Mouse (Mus musculus) T-helper 1 cell (primary cell): Measurements from ENCODE around the gene Zfr.
"Not testable (repeated sequence)": the region's sequence is repeated elsewhere in the genome, so short reads cannot be mapped to it uniquely, and the experiment has no call there.

ENCODE experiments used
- in situ Hi-C: fragments of 300-600 bp; cut with MboI, MseI; formaldehyde crosslinking; loops from one replicate; pipeline ENCODE4 v1.15.1; 2025; ENCODE audit warnings: high pct_unique_total_duplicates

Gene Zfr

DNA sequence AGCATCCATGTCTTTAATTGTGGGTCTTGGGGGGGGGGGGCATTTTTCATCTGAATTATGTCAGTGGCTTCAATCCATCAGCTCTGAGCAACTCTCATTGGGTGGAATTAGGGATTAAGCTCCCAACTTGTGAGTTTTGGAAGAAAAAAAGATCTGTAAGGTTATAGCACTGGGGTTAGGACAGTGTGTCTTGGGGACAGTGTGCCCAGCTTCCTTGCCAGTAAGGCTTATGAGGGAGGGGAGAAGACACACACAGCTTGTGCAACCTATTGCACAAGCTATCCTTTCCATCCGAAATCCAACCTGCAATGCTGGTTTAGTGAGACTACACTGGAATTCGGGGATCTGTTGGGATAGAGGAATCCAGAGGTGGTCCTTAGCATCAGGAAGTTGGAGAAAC is 12.8 kb upstream of the Zfr start:
- in situ Hi-C loops = no loop called here

DNA sequence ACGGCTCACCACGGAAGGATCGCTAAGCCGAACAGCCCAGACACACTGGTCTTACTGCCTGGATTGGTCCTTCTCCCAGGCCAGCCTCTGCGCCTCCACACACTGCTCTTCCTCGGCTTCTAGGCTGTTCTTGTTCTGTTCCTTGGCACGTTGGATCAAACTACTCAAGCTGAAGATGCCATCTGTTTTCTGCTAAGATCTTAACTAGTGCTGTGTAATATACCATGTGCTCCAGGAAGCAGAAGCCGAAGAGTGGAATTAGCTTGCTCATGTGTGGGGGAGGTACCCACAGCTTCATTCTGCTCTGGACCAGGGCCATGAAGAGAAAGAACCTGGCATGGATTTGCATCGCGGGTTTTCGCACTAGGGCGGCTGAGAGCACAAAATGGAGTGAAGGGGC is 11.2 kb upstream of the Zfr start:
- in situ Hi-C loops = no loop called here

DNA sequence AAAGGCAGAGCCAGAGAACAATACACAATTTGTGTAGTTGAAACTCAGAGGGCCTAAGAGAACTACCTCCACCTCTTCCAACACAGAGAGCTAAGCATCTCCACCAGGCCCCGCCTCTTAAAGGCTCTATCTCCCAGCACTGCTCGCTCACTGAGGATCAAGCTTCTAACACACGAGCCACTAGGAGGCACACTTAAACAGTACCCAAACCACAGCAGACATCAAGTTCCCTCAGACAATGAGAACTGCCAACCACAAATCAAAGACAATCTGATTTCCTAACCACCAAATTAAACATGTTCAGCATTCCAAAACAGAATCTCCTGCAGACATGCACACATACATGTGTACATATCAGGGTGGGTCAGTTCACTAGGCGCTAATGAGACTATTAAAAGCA is 9.4 kb upstream of the Zfr start:
- in situ Hi-C loops = no loop called here

DNA sequence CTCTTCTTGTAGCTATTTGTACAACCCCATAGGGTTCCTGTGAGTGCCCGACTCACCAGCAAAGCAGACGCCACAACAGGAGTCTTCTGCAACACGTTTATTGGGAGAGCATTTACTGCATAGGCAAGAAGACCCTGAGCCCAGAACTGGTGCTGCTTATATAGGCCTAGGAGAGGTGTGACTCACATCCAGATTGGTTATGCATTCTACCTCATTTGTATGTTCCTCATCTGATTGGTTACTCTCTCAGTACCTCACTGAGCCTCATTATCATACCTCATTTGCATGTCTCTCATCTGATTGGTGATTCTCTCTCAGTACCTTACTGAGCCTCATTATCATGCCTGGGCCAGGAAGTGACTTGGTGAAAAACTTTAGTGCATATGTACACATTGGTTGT is 8.7 kb upstream of the Zfr start:
- in situ Hi-C loops = not testable (repeated sequence)

DNA sequence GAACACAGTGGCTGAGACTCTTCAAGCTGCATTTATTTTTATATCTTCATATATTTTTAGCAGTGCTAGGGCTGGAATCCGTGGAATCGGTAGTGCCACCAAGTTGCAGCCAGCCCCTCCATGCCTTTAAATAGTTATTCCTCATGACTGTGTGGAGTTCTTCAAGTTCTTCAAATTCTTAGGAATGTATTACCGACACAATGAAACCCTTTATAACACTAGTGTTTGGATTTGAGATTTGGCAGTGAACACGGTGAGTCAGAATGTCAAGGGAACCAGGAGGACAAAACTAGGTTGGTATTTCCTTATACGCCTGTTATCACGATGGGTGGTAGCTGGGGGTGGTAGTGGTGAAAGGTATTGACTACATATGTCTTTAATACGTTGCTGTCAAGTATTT is 6.4 kb upstream of the Zfr start:
- in situ Hi-C loops = loop anchor here (10.0 kb wide), 1 partner anchor 106 kb away; no protein-coding TSS in a partner anchor

DNA sequence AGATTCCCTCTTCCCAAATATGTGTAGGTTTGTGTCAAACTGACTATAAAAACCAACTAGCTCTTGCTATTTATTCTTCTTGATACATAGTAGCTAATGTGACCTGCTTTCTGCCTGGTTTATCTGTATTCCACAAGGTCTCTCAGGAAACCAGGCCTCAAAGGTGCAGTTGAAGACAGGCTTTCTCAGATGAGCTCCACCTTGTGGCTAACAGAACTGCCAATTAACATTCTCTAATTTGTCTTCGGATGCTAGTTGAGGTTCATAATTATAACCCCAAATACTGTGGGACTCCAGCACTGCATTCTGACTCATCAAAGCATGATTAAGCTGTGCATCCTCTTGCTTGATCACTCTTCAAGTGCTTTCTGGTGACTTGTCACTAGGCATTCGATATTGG is 4.2 kb upstream of the Zfr start:
- in situ Hi-C loops = loop anchor here (10.0 kb wide), 1 partner anchor 109 kb away; no protein-coding TSS in a partner anchor

DNA sequence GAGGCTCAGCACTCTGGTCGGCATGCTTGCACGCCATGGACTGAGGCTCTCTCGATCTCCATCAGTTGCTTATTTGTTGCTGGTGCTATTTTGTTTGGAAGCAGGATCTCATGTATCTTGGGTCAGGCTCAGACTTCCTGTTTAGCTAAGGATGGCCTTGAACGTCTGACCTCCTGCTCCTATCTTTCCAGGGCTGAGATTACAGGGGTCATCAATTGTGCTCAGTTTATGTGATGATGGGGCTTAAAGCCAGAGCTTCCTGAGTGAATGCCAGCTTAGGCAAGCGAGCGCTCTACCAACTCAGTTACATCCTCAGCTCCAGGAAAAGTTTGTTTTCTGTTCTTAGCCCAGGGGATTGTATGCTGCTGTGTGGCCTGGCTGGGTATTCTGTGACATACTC is 3.1 kb upstream of the Zfr start:
- in situ Hi-C loops = loop anchor here (10.0 kb wide), 1 partner anchor 110 kb away; no protein-coding TSS in a partner anchor

DNA sequence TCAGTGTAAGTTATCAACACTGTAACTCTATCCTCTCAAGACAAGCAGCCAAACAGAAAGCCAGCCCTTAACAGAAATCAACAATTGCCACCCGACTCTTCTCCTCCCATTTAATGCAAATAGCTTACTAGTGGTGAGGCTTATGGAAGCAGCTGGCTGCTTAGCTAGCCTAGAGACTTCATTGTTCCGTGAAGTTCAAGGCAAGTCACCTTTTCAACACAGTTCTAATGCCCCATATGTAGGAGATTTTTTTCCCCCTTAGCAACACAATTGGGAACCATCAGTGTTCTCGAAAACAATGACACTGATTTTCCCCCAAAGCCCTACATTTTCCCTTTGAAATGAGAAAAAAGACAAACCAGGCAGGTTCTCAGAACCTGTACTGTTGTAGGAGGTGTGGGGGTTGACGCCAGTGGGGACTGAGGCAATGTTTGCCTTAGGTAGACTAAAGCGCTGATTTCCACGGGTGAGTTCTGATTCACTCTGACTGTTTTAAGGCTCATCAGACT is 1.9 kb upstream of the Zfr start:
- in situ Hi-C loops = loop anchor here (10.0 kb wide), 1 partner anchor 111 kb away; no protein-coding TSS in a partner anchor

DNA sequence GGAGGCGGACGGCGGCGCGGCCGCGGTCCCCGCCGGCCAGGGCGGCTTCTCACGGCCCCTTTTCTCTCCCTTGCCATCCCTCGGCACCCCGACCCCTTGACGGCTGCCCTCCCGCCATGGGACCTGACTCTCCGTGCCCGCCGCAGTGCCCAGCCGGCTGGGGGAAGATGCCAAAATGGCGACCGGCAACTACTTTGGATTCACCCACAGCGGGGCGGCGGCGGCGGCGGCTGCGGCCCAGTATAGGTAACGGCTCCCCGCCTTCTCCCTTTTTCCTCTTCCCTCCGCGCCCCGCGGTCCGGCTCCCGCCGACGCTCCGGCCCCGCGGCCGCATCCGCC is 431 bp downstream of the Zfr start:
- in situ Hi-C loops = loop anchor here (10.0 kb wide), 1 partner anchor 113 kb away; no protein-coding TSS in a partner anchor

DNA sequence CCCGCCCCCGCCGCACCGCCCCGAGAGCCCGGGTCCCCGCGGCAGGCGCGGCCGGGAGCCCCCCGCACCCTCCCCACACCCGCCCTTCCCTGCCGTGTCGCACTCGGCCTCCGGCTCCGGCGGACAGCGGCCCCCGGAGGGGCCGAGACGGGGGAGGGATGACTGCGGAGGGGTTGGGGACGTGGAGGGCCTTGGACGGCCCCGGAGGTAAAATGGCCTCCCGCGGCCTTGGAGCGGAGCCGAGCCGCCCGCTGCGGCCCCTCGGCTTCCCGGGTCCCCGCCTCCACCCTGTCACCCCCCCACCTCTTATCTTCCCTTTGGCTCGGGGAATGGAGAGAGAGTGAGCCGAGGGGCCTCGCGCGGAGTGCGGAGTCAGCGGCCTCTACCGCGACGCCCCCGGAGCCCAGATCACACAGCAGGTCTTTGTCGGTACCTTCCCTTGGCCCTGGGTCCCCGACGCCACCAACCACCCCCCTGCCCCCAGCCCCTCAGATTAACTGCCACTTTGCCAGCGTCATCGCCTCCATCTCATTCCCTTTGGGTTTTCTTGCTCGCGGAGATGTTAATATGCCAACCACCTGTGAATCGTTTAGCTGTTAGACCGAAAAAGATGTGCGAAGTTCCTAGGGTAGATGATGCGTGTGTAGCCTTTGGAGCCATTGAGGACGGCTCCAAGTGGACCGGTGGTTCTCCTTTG is 949 bp downstream of the Zfr start:
- in situ Hi-C loops = loop anchor here (10.0 kb wide), 1 partner anchor 114 kb away; no protein-coding TSS in a partner anchor

DNA sequence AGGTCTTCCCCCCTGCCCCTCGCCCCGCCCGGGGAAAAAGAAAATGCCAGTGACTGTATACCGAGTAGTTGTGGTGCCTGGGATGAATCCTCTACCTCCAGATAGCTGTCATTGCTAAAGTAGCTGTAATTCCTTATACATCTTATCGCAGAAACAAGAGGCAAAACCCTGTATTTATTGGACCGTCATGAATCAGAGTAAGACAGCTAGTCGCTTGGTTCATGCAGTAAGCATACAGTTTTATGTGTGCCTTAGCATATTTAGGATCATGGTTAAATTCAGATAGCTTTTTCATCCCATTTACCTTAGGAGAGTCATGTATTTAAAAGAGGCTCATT is 1.5 kb downstream of the Zfr start:
- in situ Hi-C loops = loop anchor here (10.0 kb wide), 1 partner anchor 114 kb away; no protein-coding TSS in a partner anchor

DNA sequence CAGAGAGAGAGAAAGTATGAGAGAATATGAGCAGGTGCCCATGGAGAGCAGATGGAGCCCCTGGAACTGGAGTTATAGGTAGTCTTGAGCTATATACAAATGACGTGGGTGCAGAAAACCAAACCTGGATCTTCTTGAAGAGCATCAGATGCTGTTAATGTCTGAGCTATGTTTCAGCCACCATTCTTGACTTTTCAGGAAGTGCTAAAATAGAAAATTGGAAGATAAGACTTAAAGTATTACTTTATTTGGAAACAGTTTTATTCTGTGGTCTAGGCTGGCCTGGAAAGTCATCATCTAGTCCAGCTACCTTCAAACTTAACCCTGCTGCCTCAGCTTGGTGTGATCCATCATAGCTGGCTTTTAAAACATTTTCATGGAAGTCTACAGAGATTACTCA is 7.3 kb downstream of the Zfr start:
- in situ Hi-C loops = no loop called here

DNA sequence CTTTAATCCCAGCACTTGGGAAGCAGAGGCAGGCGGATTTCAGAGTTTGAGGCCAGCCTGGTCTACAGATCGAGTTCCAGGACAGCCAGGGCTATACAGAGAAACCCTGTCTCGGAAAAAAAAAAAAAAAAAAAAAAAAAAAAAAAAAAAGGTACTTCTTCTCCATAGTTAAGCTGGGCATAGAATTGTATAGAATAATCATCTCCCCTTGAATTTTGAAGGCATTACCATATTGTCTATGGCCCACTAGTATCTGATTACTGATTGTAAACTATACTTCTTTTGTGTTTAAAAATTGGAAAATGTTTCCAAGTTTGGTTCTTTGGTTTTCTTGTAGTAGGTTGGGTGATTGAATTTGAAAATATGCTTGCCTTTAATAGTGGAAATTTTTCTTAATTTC is 13.2 kb downstream of the Zfr start:
- in situ Hi-C loops = not testable (repeated sequence)

DNA sequence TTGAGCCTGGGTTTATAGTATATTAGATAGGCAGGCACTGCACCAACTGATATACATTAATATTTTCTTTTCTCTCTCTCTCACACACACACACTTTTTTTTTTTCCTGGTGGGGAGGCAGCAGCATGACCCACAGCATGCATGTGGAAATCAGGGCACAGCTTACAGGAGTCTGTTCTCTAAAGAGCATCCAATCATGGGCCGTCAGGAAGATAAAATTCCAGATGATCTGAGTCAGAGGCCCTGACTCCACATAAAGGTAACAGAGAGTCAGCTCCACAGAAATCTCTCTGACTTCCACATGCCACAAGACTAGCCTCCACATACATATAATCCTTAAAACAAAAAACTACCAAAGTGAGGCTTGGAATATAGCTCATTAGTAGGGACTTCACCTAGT is 16.9 kb downstream of the Zfr start:
- in situ Hi-C loops = no loop called here

DNA sequence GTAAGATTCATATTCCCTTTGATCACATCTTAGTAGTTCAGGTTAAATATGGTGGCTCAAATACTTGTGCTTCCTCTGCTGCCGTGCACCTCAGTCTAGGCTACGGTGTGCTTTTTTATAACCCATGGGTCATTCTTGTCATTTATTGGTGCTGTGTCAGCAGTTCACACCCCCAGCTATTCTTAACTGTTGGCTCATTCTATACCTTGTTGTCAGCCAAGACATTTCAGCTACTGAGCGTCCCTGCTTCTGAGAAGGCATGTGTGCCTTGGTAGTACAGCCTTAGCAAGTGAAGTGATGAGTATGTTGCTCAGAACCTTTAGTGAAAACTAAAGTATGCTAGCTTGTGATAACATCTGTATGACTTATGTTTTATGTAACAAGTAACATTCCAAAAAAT is 17.7 kb downstream of the Zfr start:
- in situ Hi-C loops = no loop called here

DNA sequence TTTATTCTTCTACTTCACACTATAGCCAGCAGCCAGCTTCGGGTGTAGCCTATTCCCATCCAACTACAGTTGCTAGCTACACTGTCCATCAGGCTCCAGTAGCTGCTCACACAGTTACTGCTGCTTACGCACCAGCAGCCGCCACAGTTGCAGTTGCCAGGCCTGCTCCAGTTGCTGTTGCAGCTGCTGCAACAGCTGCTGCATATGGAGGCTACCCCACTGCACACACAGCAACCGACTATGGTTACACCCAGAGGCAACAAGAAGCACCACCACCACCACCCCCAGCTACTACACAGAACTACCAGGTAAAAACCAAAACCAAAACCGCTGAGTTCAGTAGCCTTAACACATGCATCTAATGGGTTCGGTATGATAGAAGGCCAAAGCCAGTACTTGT is 18.7 kb downstream of the Zfr start:
- in situ Hi-C loops = no loop called here

DNA sequence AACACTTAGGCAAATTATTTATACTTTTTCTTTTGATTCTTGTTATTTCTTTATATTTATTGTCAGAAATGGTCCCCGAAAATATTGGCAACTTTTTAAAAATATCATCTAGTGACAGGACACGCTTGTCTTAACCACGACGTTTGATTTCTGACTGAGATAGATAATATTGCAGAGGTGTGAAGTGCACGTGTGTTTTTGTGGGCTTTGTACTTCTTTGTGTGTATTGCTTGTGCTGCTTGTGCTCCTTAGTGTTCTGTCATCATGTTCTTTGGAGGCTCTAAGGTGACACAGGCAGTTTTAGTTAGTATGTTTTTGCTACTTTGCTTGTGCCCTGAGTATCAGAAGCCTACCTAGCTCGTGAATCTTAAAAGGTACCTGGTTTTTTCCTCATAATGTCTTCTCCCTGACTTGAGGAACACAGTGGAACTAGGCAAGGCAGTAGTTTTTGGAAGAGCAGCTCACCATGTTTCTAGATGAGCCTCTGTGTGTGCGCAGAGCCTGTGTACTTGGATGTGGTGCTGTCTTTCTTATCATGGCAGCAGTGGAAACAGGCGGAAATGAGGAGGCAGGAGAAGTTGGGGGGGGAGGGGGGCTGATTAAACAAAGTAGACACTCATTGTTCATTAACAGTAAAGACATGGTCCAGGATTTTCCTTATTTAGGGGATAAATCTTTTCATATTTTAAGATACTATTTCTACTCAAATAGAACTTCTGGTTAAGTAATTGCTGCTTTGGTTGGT is 23.5 kb downstream of the Zfr start:
- in situ Hi-C loops = no loop called here

DNA sequence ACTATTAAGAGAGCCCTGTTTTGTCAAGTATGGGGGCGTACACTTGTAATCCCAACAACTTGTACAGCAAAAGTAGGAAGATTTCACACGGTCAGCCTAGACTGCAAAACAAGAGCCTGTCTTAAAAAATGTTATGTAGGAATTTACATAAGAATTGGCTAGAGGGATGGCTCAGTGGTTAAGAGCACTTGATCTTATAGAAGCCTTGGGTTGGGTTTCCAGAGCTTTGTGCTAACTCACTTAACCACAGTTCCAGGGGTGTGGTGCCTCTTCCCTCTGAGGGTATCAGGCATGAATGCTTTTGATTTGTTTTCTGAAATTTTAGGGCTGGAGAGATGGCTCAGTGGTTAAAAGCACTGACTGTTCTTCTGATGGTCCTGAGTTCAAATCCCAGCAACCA is 29.8 kb downstream of the Zfr start:
- in situ Hi-C loops = no loop called here

DNA sequence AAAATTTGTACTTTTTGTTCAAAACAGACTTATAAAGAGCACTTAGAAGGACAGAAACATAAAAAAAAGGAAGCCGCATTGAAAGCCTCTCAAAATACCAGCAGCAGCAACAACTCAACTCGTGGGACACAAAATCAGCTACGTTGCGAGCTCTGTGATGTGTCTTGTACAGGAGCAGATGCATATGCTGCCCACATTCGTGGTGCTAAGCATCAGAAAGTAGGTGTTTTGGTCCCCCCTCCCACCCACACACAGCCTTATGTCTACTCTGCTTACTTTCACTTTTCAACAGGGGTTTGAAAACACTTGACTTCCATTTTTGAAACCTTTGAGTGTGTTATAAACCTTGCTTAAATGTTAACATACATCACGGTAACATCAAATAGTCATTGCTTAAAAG is 31.9 kb downstream of the Zfr start:
- in situ Hi-C loops = no loop called here

DNA sequence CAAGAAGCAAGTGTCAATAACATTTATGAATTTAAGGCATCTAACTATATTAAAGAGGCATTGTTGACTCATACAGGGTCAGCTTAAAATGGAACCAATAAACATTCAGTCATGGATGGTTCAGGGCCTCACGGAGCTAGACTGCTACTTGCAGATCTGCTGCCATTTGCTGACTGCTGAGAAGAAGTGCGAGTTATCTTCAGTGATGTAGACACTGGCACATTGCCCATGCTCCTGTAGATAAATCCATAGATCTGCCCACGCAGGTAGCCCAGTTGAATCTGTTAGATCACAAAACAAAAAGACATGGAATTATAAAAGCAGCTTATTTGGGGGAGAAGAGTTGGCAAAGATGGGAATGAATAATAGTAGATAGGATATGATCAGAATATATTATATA is 36.1 kb downstream of the Zfr start:
- in situ Hi-C loops = loop anchor here (25.0 kb wide), 1 partner anchor 684 kb away; no protein-coding TSS in a partner anchor

DNA sequence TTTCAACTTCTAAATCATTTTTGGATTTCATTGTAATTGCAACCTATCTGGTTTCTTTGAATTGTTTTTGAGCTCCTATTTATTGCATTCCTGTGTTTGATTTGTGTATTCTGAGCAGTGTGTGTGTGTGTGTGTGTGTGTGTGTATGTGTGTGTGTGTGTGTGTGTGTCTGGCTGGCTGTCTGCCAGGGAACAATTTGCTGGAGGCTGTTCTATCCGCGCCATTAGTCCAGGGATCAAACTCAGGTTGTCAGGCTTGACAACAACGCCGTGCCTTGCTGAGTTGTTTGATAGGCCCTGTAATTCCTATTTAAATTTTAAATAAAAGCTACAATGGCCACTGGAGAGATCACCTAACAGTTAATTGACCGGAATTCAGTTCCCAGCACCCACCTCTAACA is 60.5 kb downstream of the Zfr start:
- in situ Hi-C loops = no loop called here

DNA sequence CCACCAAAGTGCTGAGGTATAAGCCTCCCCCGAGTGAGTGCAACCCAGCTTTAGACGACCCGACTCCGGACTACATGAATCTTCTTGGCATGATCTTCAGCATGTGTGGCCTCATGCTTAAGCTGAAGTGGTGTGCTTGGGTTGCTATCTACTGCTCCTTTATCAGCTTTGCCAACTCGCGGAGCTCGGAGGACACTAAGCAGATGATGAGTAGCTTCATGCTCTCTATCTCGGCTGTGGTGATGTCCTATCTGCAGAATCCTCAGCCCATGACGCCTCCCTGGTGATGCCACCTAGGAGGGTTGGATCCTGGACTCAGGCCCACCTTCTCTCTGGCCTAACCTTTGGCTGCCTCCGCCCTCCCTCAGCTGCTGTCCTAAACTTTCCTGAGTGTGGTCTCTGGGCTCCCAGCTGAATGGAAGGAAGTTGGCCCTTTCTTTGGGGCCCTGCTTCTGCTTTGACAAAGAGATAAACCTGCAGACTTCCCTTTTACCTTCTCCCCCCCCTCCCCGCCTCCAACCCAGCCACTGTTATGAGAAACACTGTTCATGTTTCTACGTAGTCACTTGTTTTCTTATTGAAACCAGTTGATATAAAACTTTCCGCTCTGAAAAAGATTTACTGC is 63.7 kb downstream of the Zfr start:
- in situ Hi-C loops = not testable (repeated sequence)
